ENCODE assay signal across 8 mouse cellular contexts in genomic region chr4:32863447-32864130, GRCm38 (mm10).
DNase-seq lines count a peak whose midpoint lies in the region; ATAC-seq and TF ChIP-seq lines count a peak whose summit lies in the region.

No protein-coding gene starts in this region.

- no peaks in the 10 kb centered on the region for H3K36me3 ChIP-seq in kidney, embryonic 15.5 days
- no peaks in the 10 kb centered on the region for H3K36me3 ChIP-seq in kidney, adult 2 months (ENCODE audit: control insufficient read depth, insufficient read depth, low read length)
- H3K36me3 ChIP-seq in hindbrain, embryonic 14.5 days (replicated peaks; ENCODE audit: control insufficient read depth, insufficient read depth): no peaks in the 10 kb centered on the region
- no peaks in the 10 kb centered on the region for H3K36me3 ChIP-seq in midbrain, embryonic 15.5 days (replicated peaks)

- no peak for TF ChIP-seq CTCF in kidney, adult 2 months (conservative IDR thresholded peaks at IDR 0.05; ENCODE audit: insufficient read depth, insufficient read length, low read depth, low read length)

- WGBS in kidney, embryonic 15.5 days: 21% methylated on average over 12 of the region's 12 CpGs
- 29% methylated on average over 12 of the region's 12 CpGs for WGBS in kidney, adult 2 months
- 3% methylated on average over 12 of the region's 12 CpGs for WGBS in hindbrain, embryonic 14.5 days
- 8% methylated on average over 12 of the region's 12 CpGs for WGBS in midbrain, embryonic 15.5 days

- H3K9ac ChIP-seq in kidney, embryonic 15.5 days: peak overlapping the region; percentile 14; the same call in 1 of the 2 replicates
- H3K9ac ChIP-seq in hindbrain, embryonic 14.5 days: peak overlapping the region; percentile 63
- peak overlapping the region; percentile 47 for H3K9ac ChIP-seq in midbrain, embryonic 15.5 days

- TF ChIP-seq POLR2A in kidney, adult 2 months (IDR thresholded peaks at IDR 0.05; ENCODE audit: low read depth, low read length): no peak

- H3K4me1 ChIP-seq in kidney, embryonic 15.5 days: peaks cover 27% of the 10 kb centered on the region
- peaks cover 9% of the 10 kb centered on the region; the same call in 1 of the 2 replicates for H3K4me1 ChIP-seq in kidney, adult 2 months (ENCODE audit: control insufficient read depth, insufficient read depth, low read length)
- peaks cover 48% of the 10 kb centered on the region for H3K4me1 ChIP-seq in hindbrain, embryonic 14.5 days (replicated peaks; ENCODE audit: control insufficient read depth, insufficient read depth, low read length)
- peaks cover 59% of the 10 kb centered on the region for H3K4me1 ChIP-seq in midbrain, embryonic 15.5 days

- DNase-seq in kidney, adult 2 months: no peak
- DNase-seq in embryo, embryonic 10.5 days (ENCODE audit: low spot score): peak; percentile 62
- DNase-seq in hindbrain, embryonic 14.5 days (ENCODE audit: low spot score): peak; percentile 51
- DNase-seq in thymus, postnatal 10 days (ENCODE audit: low spot score in 2 of 2): no peak
- no peak for DNase-seq in lung, postnatal 14 days

- H3K4me3 ChIP-seq in kidney, embryonic 15.5 days (replicated peaks): peak overlapping the region; percentile 1; the same call in 1 of the 2 replicates
- no peak overlapping the region for H3K4me3 ChIP-seq in kidney, adult 2 months (ENCODE audit: insufficient read depth, low read depth, low read length)
- H3K4me3 ChIP-seq in hindbrain, embryonic 14.5 days (replicated peaks; ENCODE audit: low read length): peak overlapping the region; percentile 36
- peak overlapping the region; percentile 41 for H3K4me3 ChIP-seq in midbrain, embryonic 15.5 days

- ATAC-seq in kidney, embryonic 15.5 days (replicated peaks; ENCODE audit: low FRiP score): no peak
- peak; percentile 25; the same call in 1 of the 2 replicates for ATAC-seq in hindbrain, embryonic 14.5 days (ENCODE audit: low FRiP score)
- ATAC-seq in midbrain, embryonic 15.5 days (replicated peaks): peak; percentile 15; the same call in 1 of the 2 replicates
- no peak for ATAC-seq in megakaryocyte-erythroid progenitor cell, adult 5-6 weeks (replicated peaks; ENCODE audit: low FRiP score, low TSS enrichment, poor library complexity, severe bottlenecking)

- H3K9me3 ChIP-seq in kidney, embryonic 15.5 days (replicated peaks): no peaks in the 10 kb centered on the region
- no peaks in the 10 kb centered on the region for H3K9me3 ChIP-seq in hindbrain, embryonic 14.5 days (ENCODE audit: control insufficient read depth, low read length)
- no peaks in the 10 kb centered on the region for H3K9me3 ChIP-seq in midbrain, embryonic 15.5 days

- 0 out of 2 replicates have a peak overlapping the region, but pooled peaks have one; percentile 9 for H3K27ac ChIP-seq in kidney, embryonic 15.5 days
- H3K27ac ChIP-seq in kidney, adult 2 months (ENCODE audit: insufficient read depth, low read depth, low read length): no peak overlapping the region
- H3K27ac ChIP-seq in hindbrain, embryonic 14.5 days: peak overlapping the region; percentile 83
- peak overlapping the region; percentile 75 for H3K27ac ChIP-seq in midbrain, embryonic 15.5 days

- H3K4me2 ChIP-seq in kidney, embryonic 15.5 days: peak overlapping the region; percentile 46
- peak overlapping the region; percentile 61 for H3K4me2 ChIP-seq in hindbrain, embryonic 14.5 days (replicated peaks)
- peak overlapping the region; percentile 59 for H3K4me2 ChIP-seq in midbrain, embryonic 15.5 days

- peaks cover 7% of the 10 kb centered on the region for H3K27me3 ChIP-seq in kidney, embryonic 15.5 days
- no peaks in the 10 kb centered on the region for H3K27me3 ChIP-seq in kidney, adult 2 months (replicated peaks; ENCODE audit: control insufficient read depth, insufficient read depth, low read length)
- H3K27me3 ChIP-seq in hindbrain, embryonic 14.5 days (ENCODE audit: control insufficient read depth, insufficient read depth, low read length): no peaks in the 10 kb centered on the region
- H3K27me3 ChIP-seq in midbrain, embryonic 15.5 days (replicated peaks): no peaks in the 10 kb centered on the region

Comparison
In these comparisons a context has a peak if more than half of its experiments do, and no peak if none do; other contexts are left out.
1. ATAC-seq: peak in hindbrain, embryonic 14.5 days (single experiment) and midbrain, embryonic 15.5 days (single experiment); none in kidney, embryonic 15.5 days (single experiment) and megakaryocyte-erythroid progenitor cell, adult 5-6 weeks (single experiment).
2. DNase-seq: peak in embryo, embryonic 10.5 days (single experiment) and hindbrain, embryonic 14.5 days (single experiment); none in kidney, adult 2 months (single experiment), thymus, postnatal 10 days (0 of 2) and lung, postnatal 14 days (single experiment).
3. Peak in every context shown above with its lines, with median percentiles within 50 percentile points of each other: H3K4me2 ChIP-seq and H3K9ac ChIP-seq.